Mouse (Mus musculus) megakaryocyte progenitor cell, adult 5-6 weeks (primary cell): Measurements from ENCODE around the gene Cops6. TPM values are rescaled to one million over a fixed set of nuclear protein-coding genes. Genes with fewer than 3 reads are reported as not detected.

Experiments used
- ATAC-seq: replicated peaks from 2 replicates; pipeline ENCODE4 v1.8.0; 2016; ENCODE audit warnings: mild to moderate bottlenecking, moderate TSS enrichment, inconsistent platforms; ENCODE audit not compliant: poor library complexity
- total RNA-seq, 2 experiments: library from RNA; stranded (forward) in 1 of 2; stranded (reverse) in 1 of 2; fragments of 157-497, 149-512 nt in 1 of 2; fragments of 200-1000 nt in 1 of 2; gene quantifications; 2 replicates each; pipeline versions ENCODE4 v1.2.3 to v1.2.4; 2015 to 2017

Gene Cops6
- total RNA-seq (2015) (161 and 164 TPM in 2 replicates), total RNA-seq (2017) (54.4 and 55.6 TPM in 2 replicates)

DNA sequence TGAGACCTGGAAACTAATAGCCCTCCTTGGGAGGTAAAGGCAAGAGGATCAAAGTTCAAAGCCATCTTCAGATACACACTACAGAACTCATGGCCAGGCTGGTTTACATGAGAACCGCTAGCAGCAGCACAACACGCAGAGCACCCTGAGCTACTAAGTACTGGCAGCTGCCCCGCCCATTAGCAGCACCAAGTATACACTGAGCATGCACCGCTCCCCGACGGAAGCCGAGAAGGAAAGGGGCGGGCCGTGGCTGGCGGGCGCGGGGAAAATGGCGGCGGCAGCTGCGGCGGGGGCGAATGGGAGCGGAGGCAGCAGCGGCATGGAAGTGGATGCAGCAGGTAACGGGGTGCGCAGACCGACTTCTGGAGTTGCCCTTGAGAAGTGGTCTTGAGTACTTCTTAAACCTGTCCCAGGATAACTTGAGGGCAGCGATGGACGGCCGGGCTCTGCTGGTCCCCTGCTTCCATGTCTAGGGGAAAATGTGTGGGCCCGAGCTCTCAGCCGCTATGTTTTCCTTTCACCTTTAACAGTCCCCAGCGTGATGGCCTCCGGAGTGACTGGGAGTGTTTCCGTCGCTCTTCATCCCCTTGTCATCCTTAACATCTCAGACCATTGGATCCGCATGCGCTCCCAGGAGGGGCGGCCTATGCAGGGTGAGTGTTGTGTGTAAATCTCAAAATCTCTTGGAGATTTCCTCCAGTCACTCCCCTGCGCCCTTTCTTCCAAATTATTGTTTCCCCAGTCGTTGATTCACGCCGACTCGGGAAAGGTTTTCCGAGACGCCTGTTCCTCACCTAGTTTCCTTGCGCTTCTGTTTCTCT is at the start of gene Cops6:
Gene Cops6 (plus strand): TSS at position 230 of the 824 bp plus-strand sequence.
- ATAC-seq: peak; percentile 95

DNA sequence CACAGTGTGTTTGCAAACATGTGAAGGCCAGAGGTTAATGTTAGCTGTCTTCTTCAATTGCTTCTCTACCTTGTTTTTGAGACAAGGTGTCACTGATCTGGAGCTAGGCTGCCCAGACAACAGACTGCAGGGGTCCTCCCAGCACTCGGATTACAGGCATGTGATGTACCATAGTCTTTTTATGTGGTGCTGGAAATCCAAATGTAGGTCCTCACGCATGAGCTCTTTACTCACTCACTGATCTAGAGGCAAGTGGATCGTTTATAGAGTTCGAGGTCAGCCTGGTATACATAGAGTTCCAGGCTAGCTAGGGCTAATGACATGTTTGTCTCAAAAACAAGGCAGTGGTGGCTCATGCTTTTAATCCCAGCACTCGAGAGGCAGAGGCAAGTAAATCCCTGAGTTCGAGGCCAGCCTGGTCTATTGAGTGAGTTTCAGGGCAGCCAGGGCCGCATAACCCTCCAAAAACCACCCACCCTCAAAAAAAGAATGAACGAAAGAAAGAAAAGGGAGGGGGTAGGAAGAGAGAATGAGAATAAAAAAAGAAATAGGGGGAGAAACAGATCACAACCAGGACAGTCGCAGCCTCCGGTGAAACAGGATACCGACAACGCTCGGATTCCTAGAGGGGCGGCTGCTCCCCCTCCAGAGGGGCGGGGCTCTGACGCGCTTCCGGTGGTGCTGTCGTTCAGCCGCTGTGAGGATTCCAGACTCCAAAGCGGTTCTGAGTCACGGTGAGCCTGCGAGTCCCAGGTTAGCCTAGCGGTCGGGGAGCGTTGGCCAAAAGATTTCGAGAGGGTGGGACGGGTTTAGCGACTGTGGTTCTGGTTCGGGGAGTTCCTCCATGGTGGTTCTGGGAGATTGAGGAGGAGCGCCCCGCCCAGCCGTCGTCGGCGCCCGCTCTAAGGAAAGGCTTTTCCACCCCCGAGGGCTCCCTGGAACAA is 44.3 kb upstream of the Cops6 start, which contains the start of gene Zscan21:
Gene Zscan21 (plus strand): TSS at position 649 of the 944 bp plus-strand sequence.
- peak; percentile 99 for ATAC-seq

DNA sequence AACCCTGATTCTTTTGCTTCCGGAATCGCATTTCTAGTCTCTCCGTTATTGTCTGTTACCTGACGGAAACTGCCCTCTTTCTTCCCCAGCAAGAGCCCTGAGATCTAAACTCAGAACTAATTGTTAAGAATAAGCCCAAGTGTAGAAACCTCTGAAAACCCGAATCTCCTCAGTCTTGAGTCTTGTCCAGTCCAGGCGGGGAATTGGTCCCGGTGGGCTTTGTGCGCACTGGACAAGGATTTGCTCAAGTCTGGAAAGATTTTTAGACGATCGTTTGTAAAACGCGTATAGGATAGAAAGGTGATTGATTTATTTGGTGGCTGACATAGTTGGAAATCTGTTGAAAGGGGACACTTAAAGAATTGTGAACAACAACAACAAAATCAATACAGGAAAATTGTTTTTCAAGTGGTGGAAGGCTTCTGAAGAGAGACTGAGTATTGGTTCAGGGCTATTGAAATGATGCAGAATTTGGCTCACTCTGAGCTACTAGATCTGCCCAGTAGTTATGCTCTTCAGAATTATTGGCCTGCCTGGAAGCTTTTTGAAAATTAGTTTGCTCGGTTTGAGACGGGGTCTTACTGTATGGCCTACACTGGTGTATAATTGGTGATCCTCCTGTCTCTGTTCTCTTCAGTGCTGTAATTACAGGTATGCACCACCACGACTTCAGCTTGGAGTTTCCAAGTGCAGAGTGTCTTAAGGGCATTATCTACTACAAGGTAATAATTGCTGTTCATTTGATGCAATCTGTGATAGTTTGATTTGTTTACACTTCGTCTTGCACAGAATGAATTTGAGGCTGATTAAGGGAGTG is 43.5 kb upstream of the Cops6 start:
- peak; percentile 2; the same call in 1 of the 2 replicates for ATAC-seq

DNA sequence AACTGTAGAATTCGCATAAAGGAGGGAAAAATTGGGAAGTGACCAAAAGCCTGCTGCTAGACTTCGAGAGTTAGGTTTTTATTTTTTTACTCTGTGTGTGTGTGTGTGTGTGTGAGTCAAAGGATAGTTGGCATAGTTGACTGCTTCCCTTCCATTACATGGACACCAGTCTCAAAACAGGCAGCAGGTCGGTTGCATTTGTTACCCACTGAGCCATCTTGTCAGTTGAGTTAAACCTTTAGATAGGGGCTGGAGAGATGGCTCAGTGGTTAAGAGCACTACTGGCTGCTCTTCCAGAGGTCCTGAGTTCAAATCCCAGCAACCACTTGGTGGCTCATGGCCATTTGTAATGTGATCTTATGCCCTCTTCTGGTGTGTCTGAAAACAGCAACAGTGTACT is 42.8 kb upstream of the Cops6 start:
- ATAC-seq: no peak

DNA sequence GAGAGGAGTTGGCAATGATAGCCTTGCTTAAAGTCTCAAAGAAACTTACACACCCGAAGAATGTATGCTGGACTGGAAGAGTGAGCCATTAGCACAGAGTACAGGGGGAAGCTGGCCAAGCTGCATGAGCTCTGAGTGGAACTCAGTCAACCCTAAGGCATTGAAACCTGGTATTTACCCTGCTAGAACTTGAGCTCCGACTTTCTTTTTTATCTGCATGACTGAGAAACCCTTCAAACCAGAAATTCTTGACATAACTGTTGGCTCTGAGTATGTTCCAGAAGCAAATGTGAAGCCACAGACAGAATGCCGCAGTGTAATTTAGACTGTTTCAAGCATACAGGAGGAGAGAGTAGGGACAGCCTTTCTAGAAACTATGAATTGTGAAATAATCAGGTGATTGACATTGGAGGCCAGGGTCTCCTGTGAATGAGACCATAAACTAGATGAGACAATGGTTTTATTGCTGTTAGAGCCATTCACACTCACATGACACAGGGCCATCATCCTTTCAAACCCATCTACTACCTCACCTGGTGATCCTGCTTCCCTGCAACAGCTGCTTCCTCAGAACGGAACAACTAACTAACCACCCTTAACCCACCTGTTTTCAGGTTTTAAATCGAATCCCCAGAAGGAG is 28.3 kb upstream of the Cops6 start:
- no peak for ATAC-seq

DNA sequence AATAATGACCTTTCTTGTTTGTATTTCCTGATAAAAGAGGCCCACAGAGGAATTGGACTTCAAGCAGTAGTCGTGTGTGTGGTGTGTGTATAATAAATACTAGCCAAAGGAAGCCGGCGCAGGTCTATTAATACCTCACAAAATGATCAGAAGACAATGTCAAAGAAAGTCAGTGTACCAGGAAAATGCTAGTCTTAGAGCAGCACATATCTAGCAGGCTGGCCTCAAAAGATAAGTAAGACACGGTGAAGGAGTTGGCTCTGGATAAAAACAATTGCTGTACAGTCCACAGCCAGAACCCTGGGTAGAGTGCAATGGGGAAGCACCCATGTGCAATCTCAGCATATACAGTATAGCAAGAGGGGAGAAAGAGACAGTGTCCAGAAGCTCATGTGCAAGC is 23.6 kb upstream of the Cops6 start:
- ATAC-seq: peak; percentile 76

DNA sequence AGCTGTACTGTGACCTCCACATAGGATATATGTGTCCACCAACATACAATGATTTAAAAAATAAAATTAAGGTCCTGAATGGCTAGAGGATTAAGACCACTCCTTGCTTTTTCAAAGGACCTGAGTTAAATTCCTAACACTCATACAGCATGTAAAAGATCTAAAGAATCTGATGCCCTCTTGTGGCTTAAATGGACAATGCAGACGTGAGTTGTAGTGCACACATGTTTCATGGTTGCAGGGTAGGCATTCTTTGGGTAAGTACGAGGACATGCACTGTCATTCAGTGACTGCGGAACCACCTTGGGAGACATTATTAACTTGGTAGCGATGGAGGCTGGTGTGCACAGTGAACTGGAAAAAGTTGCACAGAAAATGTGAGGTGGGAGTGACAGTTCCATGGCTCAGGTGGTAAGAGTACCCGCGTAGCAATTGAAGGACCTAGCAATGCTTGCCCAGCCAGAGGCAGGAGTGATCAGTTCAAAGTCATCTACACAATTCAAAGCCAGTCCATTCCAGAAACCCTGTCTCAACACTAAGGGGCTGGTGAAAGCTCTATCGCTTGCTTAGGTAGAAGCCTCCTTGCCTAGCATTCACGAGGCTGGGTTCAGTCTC is 22.8 kb upstream of the Cops6 start:
- peak; percentile 89 for ATAC-seq

DNA sequence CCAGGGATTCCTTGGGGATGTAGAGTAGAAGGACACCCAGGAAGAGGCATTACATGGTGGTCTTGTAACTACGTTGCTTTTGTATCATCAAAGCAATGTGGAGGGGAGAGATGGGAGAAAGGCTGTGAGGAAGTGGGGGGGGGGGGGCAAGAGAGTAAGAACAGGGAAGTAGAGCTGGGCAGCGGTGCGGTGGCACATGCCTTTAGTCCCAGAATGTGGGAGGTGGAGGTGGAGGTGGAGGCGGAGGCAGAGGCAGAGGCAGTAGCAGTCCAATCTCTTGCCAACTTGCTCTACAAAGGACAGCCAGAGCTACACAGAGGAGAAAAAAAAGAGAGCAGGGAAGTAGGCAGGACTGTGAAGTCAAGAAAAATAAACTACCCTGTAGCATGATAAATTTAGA is 22.3 kb upstream of the Cops6 start:
- ATAC-seq: peak; percentile 47

DNA sequence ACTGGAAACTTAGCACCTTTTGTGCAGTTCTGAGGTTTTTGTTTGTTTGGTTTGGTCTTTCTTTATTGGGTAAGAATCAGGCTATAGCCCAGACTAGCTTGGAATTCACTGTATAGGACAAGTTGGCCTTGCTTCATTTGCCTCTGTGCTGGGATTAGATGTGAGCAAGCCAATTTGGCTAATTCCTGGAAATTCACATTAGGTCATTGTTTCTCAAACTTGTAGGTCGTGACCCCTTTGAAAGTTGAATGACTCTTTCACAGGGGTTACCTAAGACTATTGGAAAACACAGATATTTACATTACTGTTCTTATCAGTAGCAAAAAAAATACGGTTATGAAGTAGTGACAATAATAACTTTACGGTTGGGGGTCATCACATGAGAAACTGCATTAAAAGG is 6.5 kb upstream of the Cops6 start:
- ATAC-seq: no peak

DNA sequence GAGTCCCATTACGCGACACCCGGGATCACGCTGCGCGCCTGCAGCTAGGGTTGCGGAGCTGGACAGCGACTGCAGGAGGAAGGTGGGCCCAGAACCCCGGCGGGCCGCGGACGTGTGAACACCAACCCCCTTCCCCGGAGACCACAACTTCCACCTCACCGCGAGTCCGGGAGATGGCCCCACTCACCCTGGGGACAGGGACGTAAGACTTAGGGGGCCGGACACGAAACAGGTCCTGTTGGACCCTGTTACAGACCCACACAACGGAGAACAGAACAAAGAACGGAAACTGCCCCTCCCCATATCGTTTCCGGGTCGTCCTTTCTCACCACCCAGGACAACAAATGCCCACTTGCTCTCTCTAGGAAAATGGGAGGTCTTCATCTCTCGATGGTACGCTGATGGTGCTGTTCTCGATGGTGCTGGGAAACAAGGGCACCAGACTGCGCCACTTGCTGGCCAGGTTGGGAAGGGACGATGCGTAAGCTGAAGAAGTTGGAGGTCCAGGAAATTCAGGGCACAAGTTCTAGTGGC is 5.4 kb upstream of the Cops6 start, which contains the start of gene Zfp113:
Gene Zfp113 (minus strand): TSS at position 302 of the 534 bp plus-strand sequence.
- peak; percentile 97 for ATAC-seq

DNA sequence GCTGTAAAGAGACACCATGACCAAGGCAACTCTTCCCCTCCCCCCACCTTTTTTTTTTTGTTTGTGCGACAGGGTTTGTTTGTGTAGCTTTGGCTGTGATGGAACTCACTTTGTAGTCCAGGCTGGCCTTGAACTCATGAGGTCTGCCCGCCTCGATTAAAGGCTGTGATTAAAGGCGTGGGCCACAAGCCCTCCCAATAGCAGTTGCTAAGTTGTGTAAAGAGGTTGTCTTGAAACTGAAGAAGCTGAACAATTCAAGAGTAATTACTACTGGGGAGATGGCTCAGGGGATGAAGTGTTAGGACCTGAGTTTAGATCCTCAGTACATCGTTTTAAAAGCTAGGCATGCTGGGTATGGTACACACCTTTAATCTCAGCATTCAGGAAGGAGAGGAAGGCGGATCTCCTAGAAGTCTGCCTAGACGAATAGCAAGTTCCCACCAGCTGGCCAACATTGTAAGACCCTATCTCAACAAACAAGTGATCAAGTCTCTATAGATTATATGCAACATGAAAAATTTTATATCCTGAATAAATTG is 578 bp upstream of the Cops6 start:
- no peak for ATAC-seq

DNA sequence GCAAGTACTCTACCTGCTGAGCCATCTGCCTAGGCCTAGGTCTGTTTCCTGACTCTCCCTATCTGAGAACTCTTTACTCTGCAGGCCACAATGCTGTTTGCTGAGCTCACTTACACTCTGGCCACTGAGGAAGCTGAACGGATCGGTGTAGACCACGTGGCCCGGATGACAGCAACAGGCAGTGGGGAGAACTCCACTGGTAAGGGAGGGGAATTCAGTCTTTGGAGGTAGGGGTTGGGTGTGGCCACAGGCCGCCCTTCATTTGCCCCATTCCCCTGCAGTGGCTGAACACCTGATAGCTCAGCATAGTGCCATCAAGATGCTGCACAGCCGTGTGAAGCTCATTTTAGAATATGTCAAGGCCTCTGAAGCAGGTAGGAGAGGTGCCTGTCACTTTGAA is 2.2 kb downstream of the Cops6 start:
- no peak for ATAC-seq

DNA sequence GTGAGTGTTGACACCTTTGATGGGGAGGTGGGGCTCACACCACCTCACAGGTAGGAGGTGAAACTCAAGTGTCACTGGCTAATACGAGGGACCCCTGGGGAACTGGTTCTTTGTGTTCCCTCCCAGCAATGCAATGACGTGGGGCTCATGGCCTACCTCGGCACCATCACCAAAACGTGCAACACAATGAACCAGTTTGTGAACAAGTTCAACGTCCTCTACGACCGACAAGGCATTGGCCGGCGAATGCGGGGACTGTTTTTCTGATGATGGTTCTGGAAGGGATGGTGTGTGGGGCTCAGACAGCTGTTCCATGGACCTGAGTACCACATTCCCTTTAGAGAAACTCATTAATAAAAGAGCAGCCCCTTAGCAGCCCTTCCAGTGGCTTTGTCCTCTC is 2.7 kb downstream of the Cops6 start:
- no peak for ATAC-seq

DNA sequence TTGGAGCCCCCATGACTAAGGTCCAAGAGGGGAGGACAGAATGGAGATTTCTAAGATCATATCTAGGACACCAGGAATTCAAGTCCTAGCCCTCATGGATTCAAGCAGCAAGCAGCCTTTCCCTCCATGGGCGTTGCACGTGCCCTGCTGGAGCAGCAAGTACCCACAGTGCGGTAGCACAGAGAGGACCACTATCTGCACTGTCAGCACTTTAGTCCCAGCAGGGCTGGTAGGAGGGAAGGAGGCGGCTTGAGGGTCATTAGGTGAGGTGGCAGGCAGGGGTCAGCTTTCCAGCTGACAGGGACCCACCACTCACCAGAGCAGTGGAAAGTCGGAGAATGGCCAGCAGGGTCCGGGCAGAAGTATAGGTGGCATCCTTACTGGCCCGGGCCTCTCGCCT is 4.7 kb downstream of the Cops6 start:
- ATAC-seq: no peak

DNA sequence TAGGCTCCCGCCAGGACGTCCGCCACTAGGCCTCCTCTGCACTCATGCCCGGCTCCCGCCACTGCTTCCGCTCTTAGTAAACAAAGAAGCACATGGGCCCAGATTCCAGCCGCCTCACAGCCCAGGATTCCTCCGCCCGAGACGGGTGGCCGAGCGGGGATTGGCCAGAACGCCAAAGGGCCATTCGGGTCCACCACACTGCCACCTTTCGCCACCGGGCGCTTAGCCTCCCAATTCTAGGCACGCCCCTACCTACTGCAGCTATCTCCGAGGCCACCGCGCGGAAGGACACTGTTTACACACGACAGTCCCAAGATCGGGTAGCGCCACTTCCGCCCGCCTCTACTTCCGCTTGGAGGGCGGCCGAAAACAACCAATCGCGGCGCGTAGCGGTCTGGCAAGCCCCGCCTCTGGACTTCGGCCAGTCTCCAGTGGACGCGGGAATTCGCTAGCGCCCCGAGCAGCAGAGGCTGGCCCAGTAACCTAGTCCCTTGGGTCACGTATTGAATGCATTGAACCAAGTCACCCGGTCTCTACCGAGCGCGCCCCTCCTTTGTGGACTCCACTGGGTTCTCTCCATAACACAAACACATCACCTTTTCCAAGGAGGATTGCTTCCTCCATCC is 10.2 kb downstream of the Cops6 start:
- peak; percentile 63 for ATAC-seq

DNA sequence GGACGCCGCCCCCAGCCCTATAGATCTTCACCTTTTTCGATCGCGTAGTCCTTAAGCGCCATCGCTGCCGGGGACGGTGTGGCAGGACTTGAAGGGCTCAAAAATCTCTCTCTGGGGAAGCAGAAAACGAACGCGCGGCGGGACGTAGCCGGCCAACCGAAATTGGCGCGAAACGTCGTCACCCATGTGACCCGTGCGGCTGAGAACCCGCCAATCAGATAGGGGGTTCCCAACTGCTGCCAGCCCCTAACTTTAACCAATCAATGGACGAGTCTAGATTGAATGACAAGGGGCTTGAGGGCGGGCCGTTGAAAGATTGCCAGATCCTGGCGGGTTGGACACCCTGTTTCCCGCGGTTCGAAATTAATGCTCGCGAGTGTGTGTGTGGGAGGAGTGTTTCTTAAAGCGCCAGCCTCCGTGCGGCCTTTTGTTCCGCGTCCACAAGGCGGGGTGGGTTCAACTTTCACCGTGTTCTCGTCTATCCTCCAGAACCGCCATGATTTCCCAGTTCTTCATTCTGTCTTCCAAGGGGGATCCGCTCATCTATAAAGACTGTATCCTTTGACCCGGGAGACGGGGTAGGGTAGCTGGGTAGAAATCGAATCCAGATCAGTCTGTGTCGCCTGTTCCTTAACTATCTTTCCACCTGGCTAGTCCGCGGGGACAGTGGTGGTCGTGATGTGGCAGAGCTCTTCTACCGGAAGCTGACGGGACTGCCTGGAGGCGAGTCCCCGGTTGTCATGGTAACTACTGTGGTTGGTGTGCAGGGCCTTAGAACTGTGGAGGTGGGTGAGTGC is 11.0 kb downstream of the Cops6 start, which contains the start of the genes Ap4m1 and Mcm7:
Gene Ap4m1 (plus strand): TSS at position 308 of the 797 bp plus-strand sequence.
Gene Mcm7 (minus strand): TSS at position 728 of the 797 bp plus-strand sequence.
- ATAC-seq: peak; percentile 68

DNA sequence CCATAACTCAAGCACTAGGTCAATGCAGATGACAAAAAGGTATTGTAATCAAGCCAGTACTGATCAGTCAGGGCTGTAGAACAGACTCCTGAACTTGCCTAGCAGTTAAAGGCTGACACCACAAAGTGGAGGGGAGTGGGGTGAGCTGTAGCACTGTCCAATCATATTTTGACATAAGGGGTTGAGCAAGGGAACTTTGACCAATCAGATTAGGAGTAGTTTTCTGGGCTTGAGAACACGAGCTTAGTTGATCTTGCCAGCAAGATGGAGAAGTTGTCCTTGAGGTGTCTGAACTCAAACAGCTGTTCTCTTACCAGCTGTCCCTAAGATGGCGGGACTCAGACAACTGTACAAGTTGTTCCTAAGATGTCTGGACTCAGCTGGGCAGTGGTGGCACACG is 12.3 kb downstream of the Cops6 start:
- peak; percentile 13 for ATAC-seq
